Mouse (Mus musculus) adrenal gland, adult 10 weeks (tissue): Measurements from ENCODE around the gene Pkn1. TPM values are rescaled to one million over a fixed set of nuclear protein-coding genes. Genes with fewer than 3 reads are reported as not detected.

ENCODE experiments used
- polyA plus RNA-seq: library from polyadenylated mRNA; stranded (reverse); fragments of 350-450 nt; fragmentation: Illumina TruSeq; extraction: RNeasy Lipid Tissue Mini Kit (QIAGEN cat#74804); gene quantifications from one replicate; pipeline ENCODE4 v1.2.3, GENCODE M21; 2014; ENCODE audit warnings: low read depth, low replicate concordance

Gene Pkn1
- 15.2 TPM for polyA plus RNA-seq

GRCm38 (mm10) chr8:83698661-83699453 is at the start of gene Pkn1:
Pkn1 (minus strand) TSS chr8:83699179.

GRCm38 (mm10) chr8:83740976-83741741 is 42.2 kb upstream of the Pkn1 start, which contains the start of gene Adgre5:
Adgre5 (minus strand) TSS chr8:83741326.

GRCm38 (mm10) chr8:83715031-83715690 is 16.2 kb upstream of the Pkn1 start, which contains the start of gene Ddx39:
Ddx39 (plus strand) TSS chr8:83715177.

GRCm38 (mm10) chr8:83665969-83666865 is 32.8 kb downstream of the Pkn1 start, which contains the start of gene Ptger1:
Ptger1 (plus strand) TSS chr8:83666678.

GRCm38 (mm10) chr8:83652030-83652743 is 46.8 kb downstream of the Pkn1 start, which contains the start of gene Gipc1:
Gipc1 (plus strand) TSS chr8:83652677.

Other genes with a start within 250 kb of the Pkn1 start
- 441 TPM for gene Scoc, start 240.8 kb downstream of the Pkn1 start, polyA plus RNA-seq
- not detected for gene Olfr370, start 163.4 kb downstream of the Pkn1 start, polyA plus RNA-seq
- 0.35 TPM for gene Ndufb7, start 132.5 kb downstream of the Pkn1 start, polyA plus RNA-seq
- 58.4 TPM for gene Tecr, start 91.2 kb downstream of the Pkn1 start, polyA plus RNA-seq
- 28.2 TPM for gene Dnajb1, start 91.0 kb downstream of the Pkn1 start, polyA plus RNA-seq
- gene Gipc1, start 46.5 kb downstream of the Pkn1 start, polyA plus RNA-seq, result not detected
- gene Ptger1, start 32.5 kb downstream of the Pkn1 start, polyA plus RNA-seq, result 0.17 TPM
- 4.1 TPM for gene Ddx39, start 16.0 kb upstream of the Pkn1 start, polyA plus RNA-seq
- 6.5 TPM for gene Adgre5, start 42.1 kb upstream of the Pkn1 start, polyA plus RNA-seq
- gene Adgrl1, start 200.9 kb upstream of the Pkn1 start, polyA plus RNA-seq, result 7.5 TPM